Mouse (Mus musculus): ENCODE results near the gene Ugt1a2. TPM values are rescaled to one million over a fixed set of nuclear protein-coding genes. Genes with fewer than 3 reads are reported as not detected.

Gene Ugt1a2
- total and polyA plus RNA-seq, 2 experiments, result 0.57 to 10.4 TPM

- no peak overlapping the region for H3K4me3 ChIP-seq (ENCODE audit: insufficient read depth, low read depth, low read length)
- H3K36me3 ChIP-seq (ENCODE audit: control insufficient read depth, insufficient read depth, low read length), result peaks cover 27% of the 10 kb centered on the region
- H3K9ac ChIP-seq (ENCODE audit: low read depth, low read length), result no peak overlapping the region
- peaks cover 14% of the 10 kb centered on the region for H3K79me2 ChIP-seq (ENCODE audit: control insufficient read depth, insufficient read depth, low read length)
- H3K27me3 ChIP-seq (ENCODE audit: control insufficient read depth, insufficient read depth, low read length), result no peaks in the 10 kb centered on the region
- no peak overlapping the region for H3K27ac ChIP-seq (replicated peaks; ENCODE audit: insufficient read depth, low read depth, low read length)
- DNase-seq (ENCODE audit: extremely low read depth, low read depth, low spot score), result no peak
- TF ChIP-seq CTCF (IDR thresholded peaks at IDR 0.05; ENCODE audit: low read depth, low read length) (no peak), POLR2A (IDR thresholded peaks at IDR 0.05; ENCODE audit: extremely low read depth, insufficient read depth, low read length) (no peak)
- peaks cover 8% of the 10 kb centered on the region for H3K4me1 ChIP-seq (ENCODE audit: control insufficient read depth, insufficient read depth, low read length)
- WGBS, result 71% methylated on average over 10 of the region's 10 CpGs
These were observed 15.3 kb downstream of the Ugt1a2 start for GRCm38 (mm10) chr1:88215466-88216380.

GRCm38 (mm10) chr1:88216551-88216950 is 16.1 kb downstream of the Ugt1a2 start:
- Histone ChIP-seq H3K4me3 (ENCODE audit: insufficient read depth, low read depth, low read length) (no peak overlapping the region), H3K27me3 (ENCODE audit: control insufficient read depth, insufficient read depth, low read length) (no peaks in the 10 kb centered on the region), H3K27ac (replicated peaks; ENCODE audit: insufficient read depth, low read depth, low read length) (no peak overlapping the region), H3K9ac (ENCODE audit: low read depth, low read length) (no peak overlapping the region), H3K4me1 (ENCODE audit: control insufficient read depth, insufficient read depth, low read length) (peaks cover 8% of the 10 kb centered on the region), H3K79me2 (ENCODE audit: control insufficient read depth, insufficient read depth, low read length) (peaks cover 14% of the 10 kb centered on the region), H3K36me3 (ENCODE audit: control insufficient read depth, insufficient read depth, low read length) (peaks cover 27% of the 10 kb centered on the region)
- 57% methylated on average over 2 of the region's 2 CpGs for WGBS
- no peak for TF ChIP-seq POLR2A (IDR thresholded peaks at IDR 0.05; ENCODE audit: extremely low read depth, insufficient read depth, low read length)
- TF ChIP-seq CTCF (IDR thresholded peaks at IDR 0.05; ENCODE audit: low read depth, low read length), result no peak
- peak; percentile 32 for DNase-seq (ENCODE audit: extremely low read depth, low read depth, low spot score)

GRCm38 (mm10) chr1:88217144-88217543 is 16.7 kb downstream of the Ugt1a2 start:
- no peaks in the 10 kb centered on the region for H3K27me3 ChIP-seq (ENCODE audit: control insufficient read depth, insufficient read depth, low read length)
- H3K27ac ChIP-seq (replicated peaks; ENCODE audit: insufficient read depth, low read depth, low read length), result no peak overlapping the region
- H3K4me1 ChIP-seq (ENCODE audit: control insufficient read depth, insufficient read depth, low read length), result peaks cover 8% of the 10 kb centered on the region
- no peak overlapping the region for H3K9ac ChIP-seq (ENCODE audit: low read depth, low read length)
- H3K4me3 ChIP-seq (ENCODE audit: insufficient read depth, low read depth, low read length), result no peak overlapping the region
- TF ChIP-seq CTCF (IDR thresholded peaks at IDR 0.05; ENCODE audit: low read depth, low read length), result no peak
- no peak for TF ChIP-seq POLR2A (IDR thresholded peaks at IDR 0.05; ENCODE audit: extremely low read depth, insufficient read depth, low read length)
- WGBS, result 64% methylated on average over 2 of the region's 2 CpGs
- H3K79me2 ChIP-seq (ENCODE audit: control insufficient read depth, insufficient read depth, low read length), result peaks cover 14% of the 10 kb centered on the region
- no peak for DNase-seq (ENCODE audit: extremely low read depth, low read depth, low spot score)
- peaks cover 27% of the 10 kb centered on the region for H3K36me3 ChIP-seq (ENCODE audit: control insufficient read depth, insufficient read depth, low read length)

- Histone ChIP-seq H3K79me2 (ENCODE audit: control insufficient read depth, insufficient read depth, low read length) (peaks cover 9% of the 10 kb centered on the region), H3K4me3 (ENCODE audit: insufficient read depth, low read depth, low read length) (no peak overlapping the region), H3K9ac (ENCODE audit: low read depth, low read length) (no peak overlapping the region), H3K27me3 (ENCODE audit: control insufficient read depth, insufficient read depth, low read length) (no peaks in the 10 kb centered on the region), H3K27ac (replicated peaks; ENCODE audit: insufficient read depth, low read depth, low read length) (no peak overlapping the region), H3K4me1 (ENCODE audit: control insufficient read depth, insufficient read depth, low read length) (peaks cover 8% of the 10 kb centered on the region), H3K36me3 (ENCODE audit: control insufficient read depth, insufficient read depth, low read length) (peaks cover 27% of the 10 kb centered on the region)
- peak; percentile 78 for DNase-seq (ENCODE audit: extremely low read depth, low read depth, low spot score)
- TF ChIP-seq POLR2A (IDR thresholded peaks at IDR 0.05; ENCODE audit: extremely low read depth, insufficient read depth, low read length), result no peak
- no peak for TF ChIP-seq CTCF (IDR thresholded peaks at IDR 0.05; ENCODE audit: low read depth, low read length)
- WGBS, result 38% methylated on average over 3 of the region's 3 CpGs
These were observed 17.2 kb downstream of the Ugt1a2 start for GRCm38 (mm10) chr1:88217576-88217975.

GRCm38 (mm10) chr1:88218051-88218450 is 17.6 kb downstream of the Ugt1a2 start:
- Histone ChIP-seq H3K27ac (replicated peaks; ENCODE audit: insufficient read depth, low read depth, low read length) (no peak overlapping the region), H3K36me3 (ENCODE audit: control insufficient read depth, insufficient read depth, low read length) (peaks cover 27% of the 10 kb centered on the region), H3K27me3 (ENCODE audit: control insufficient read depth, insufficient read depth, low read length) (no peaks in the 10 kb centered on the region), H3K79me2 (ENCODE audit: control insufficient read depth, insufficient read depth, low read length) (peaks cover 9% of the 10 kb centered on the region), H3K4me3 (ENCODE audit: insufficient read depth, low read depth, low read length) (no peak overlapping the region), H3K9ac (ENCODE audit: low read depth, low read length) (no peak overlapping the region), H3K4me1 (ENCODE audit: control insufficient read depth, insufficient read depth, low read length) (peaks cover 8% of the 10 kb centered on the region)
- TF ChIP-seq POLR2A (IDR thresholded peaks at IDR 0.05; ENCODE audit: extremely low read depth, insufficient read depth, low read length) (no peak), CTCF (IDR thresholded peaks at IDR 0.05; ENCODE audit: low read depth, low read length) (no peak)
- no peak for DNase-seq (ENCODE audit: extremely low read depth, low read depth, low spot score)
- WGBS, result 77% methylated on average over 9 of the region's 9 CpGs

- peaks cover 8% of the 10 kb centered on the region for H3K4me1 ChIP-seq (ENCODE audit: control insufficient read depth, insufficient read depth, low read length)
- TF ChIP-seq CTCF (IDR thresholded peaks at IDR 0.05; ENCODE audit: low read depth, low read length) (no peak), POLR2A (IDR thresholded peaks at IDR 0.05; ENCODE audit: extremely low read depth, insufficient read depth, low read length) (no peak)
- H3K4me3 ChIP-seq (ENCODE audit: insufficient read depth, low read depth, low read length), result no peak overlapping the region
- H3K27ac ChIP-seq (replicated peaks; ENCODE audit: insufficient read depth, low read depth, low read length), result no peak overlapping the region
- WGBS, result 52% methylated on average over 4 of the region's 4 CpGs
- no peaks in the 10 kb centered on the region for H3K27me3 ChIP-seq (ENCODE audit: control insufficient read depth, insufficient read depth, low read length)
- H3K36me3 ChIP-seq (ENCODE audit: control insufficient read depth, insufficient read depth, low read length), result peaks cover 27% of the 10 kb centered on the region
- DNase-seq (ENCODE audit: extremely low read depth, low read depth, low spot score), result no peak
- H3K79me2 ChIP-seq (ENCODE audit: control insufficient read depth, insufficient read depth, low read length), result peaks cover 9% of the 10 kb centered on the region
- no peak overlapping the region for H3K9ac ChIP-seq (ENCODE audit: low read depth, low read length)
These were observed 18.2 kb downstream of the Ugt1a2 start for GRCm38 (mm10) chr1:88218591-88218990.

Data from liver, adult 2 months (tissue).